Mouse (Mus musculus) CH12.LX (cell line): Measurements from ENCODE around the gene Ppp2r5c. TPM values are rescaled to one million over a fixed set of nuclear protein-coding genes. Genes with fewer than 3 reads are reported as not detected.

Experiments used
- DNase-seq: peaks from one replicate; pipeline ENCODE4 v3.0.0-alpha.2; 2013; ENCODE audit errors: extremely low read depth
- H3K27ac ChIP-seq: 2 replicates; pipeline ENCODE4 v1.5.1; 2012; ENCODE audit warnings: low read depth, mild to moderate bottlenecking, control low read depth, moderate library complexity; ENCODE audit not compliant: insufficient read depth
- H3K27me3 ChIP-seq: replicated peaks from 2 replicates; pipeline ENCODE3; 2012; ENCODE audit warnings: inconsistent platforms
- H3K36me3 ChIP-seq, 2 experiments: replicated peaks in 1 of 2; 2 replicates each; pipeline versions ENCODE3 to v1.6.1; 2012; ENCODE audit warnings: inconsistent platforms in 1 of 2, low read length in 1 of 2, mild to moderate bottlenecking in 1 of 2, mixed read lengths in 1 of 2, moderate library complexity in 1 of 2; ENCODE audit not compliant: control insufficient read depth in 1 of 2, insufficient read depth in 1 of 2
- H3K4me1 ChIP-seq, 2 experiments: 2 replicates each; pipeline ENCODE4 v1.6.1; 2012; ENCODE audit warnings: inconsistent platforms in 1 of 2, moderate library complexity in 1 of 2; ENCODE audit not compliant: insufficient read depth in 2 of 2, control insufficient read depth in 1 of 2
- H3K4me2 ChIP-seq: 2 replicates; pipeline ENCODE4 v1.6.1; 2012; ENCODE audit warnings: low read depth, mild to moderate bottlenecking, control low read depth; ENCODE audit not compliant: poor library complexity, insufficient read depth, severe bottlenecking
- H3K4me3 ChIP-seq, 3 experiments: fragments of 150-350 bp in 1 of 3; sonication (generic) in 1 of 3; replicated peaks in 1 of 3; 2 replicates each; pipeline versions ENCODE3 to v1.5.1; 2011 to 2012; ENCODE audit warnings: low read depth in 2 of 3, low read length in 2 of 3, mild to moderate bottlenecking in 2 of 3, moderate library complexity in 2 of 3, control low read depth in 1 of 3, improper control_type of control experiment in 1 of 3, inconsistent platforms in 1 of 3, mixed read lengths in 1 of 3; ENCODE audit not compliant: poor library complexity in 1 of 3
- H3K79me2 ChIP-seq: replicated peaks from 2 replicates; pipeline ENCODE4 v1.6.1; 2012; ENCODE audit warnings: mild to moderate bottlenecking, moderate library complexity; ENCODE audit not compliant: control insufficient read depth, poor library complexity, insufficient read depth, severe bottlenecking; ENCODE audit errors: extremely low read depth
- H3K9ac ChIP-seq: 2 replicates; pipeline ENCODE4 v1.6.1; 2012; ENCODE audit warnings: low read depth, mild to moderate bottlenecking, control low read depth, moderate library complexity; ENCODE audit not compliant: insufficient read depth
- H3K9me3 ChIP-seq: replicated peaks from 2 replicates; pipeline ENCODE3; 2012; ENCODE audit warnings: low read length, inconsistent platforms, mixed read lengths
- CTCF ChIP-seq, 2 experiments: IDR thresholded peaks in 1 of 2; conservative IDR thresholded peaks in 1 of 2; 2 replicates each; pipeline ENCODE4 v1.5.1; 2011 to 2012; ENCODE audit warnings: low read depth in 2 of 2, low read length in 2 of 2, improper control_type of control experiment in 1 of 2, inconsistent platforms in 1 of 2, mild to moderate bottlenecking in 1 of 2, moderate library complexity in 1 of 2
- ELF1 ChIP-seq: IDR thresholded peaks from 2 replicates; pipeline ENCODE4 v1.6.1; 2014; ENCODE audit warnings: low read depth, mild to moderate bottlenecking, inconsistent platforms, low read length, improper control_type of control experiment
- HCFC1 ChIP-seq: IDR thresholded peaks from 2 replicates; pipeline ENCODE4 v1.6.1; 2012; ENCODE audit warnings: low read depth, mild to moderate bottlenecking, inconsistent platforms, low read length, improper control_type of control experiment
- IRF4 ChIP-seq: IDR thresholded peaks from 2 replicates; pipeline ENCODE4 v1.6.1; 2014; ENCODE audit warnings: low read depth, mild to moderate bottlenecking, inconsistent platforms, low read length, improper control_type of control experiment
- MAX ChIP-seq: IDR thresholded peaks from 2 replicates; pipeline ENCODE4 v1.6.1; 2011; ENCODE audit warnings: low read length, improper control_type of control experiment
- MXI1 ChIP-seq: IDR thresholded peaks from 2 replicates; pipeline ENCODE4 v1.6.1; 2011; ENCODE audit warnings: mild to moderate bottlenecking, low read depth, low read length, improper control_type of control experiment
- MYC ChIP-seq: IDR thresholded peaks from 2 replicates; pipeline ENCODE4 v1.6.1; 2011; ENCODE audit warnings: low read depth, mild to moderate bottlenecking, improper control_type of control experiment, low read length
- NELFE ChIP-seq: IDR thresholded peaks from 2 replicates; pipeline ENCODE4 v1.6.1; 2011; ENCODE audit warnings: low read depth, low read length, improper control_type of control experiment
- NRF1 ChIP-seq: IDR thresholded peaks from 2 replicates; pipeline ENCODE4 v1.6.1; 2014; ENCODE audit warnings: low read depth, mild to moderate bottlenecking, inconsistent platforms, low read length, improper control_type of control experiment, moderate library complexity
- POLR2A ChIP-seq: IDR thresholded peaks from 2 replicates; pipeline ENCODE4 v1.6.1; 2011; ENCODE audit warnings: low read depth, mild to moderate bottlenecking, improper control_type of control experiment, low read length
- SIN3A ChIP-seq: IDR thresholded peaks from 2 replicates; pipeline ENCODE4 v1.6.1; 2012; ENCODE audit warnings: low read length, improper control_type of control experiment, inconsistent platforms
- TBP ChIP-seq: conservative IDR thresholded peaks from 2 replicates; pipeline ENCODE4 v1.6.1; 2011; ENCODE audit warnings: low read depth, low read length, improper control_type of control experiment
- TCF12 ChIP-seq: IDR thresholded peaks from 2 replicates; pipeline ENCODE4 v1.6.1; 2014; ENCODE audit warnings: low read depth, mild to moderate bottlenecking, inconsistent platforms, low read length, improper control_type of control experiment
- UBTF ChIP-seq: IDR thresholded peaks from 2 replicates; pipeline ENCODE4 v1.6.1; 2012; ENCODE audit warnings: low read depth, mild to moderate bottlenecking, inconsistent platforms, low read length, improper control_type of control experiment, moderate library complexity
- USF2 ChIP-seq: conservative IDR thresholded peaks from 2 replicates; pipeline ENCODE4 v1.6.1; 2011; ENCODE audit warnings: low read depth, low read length, improper control_type of control experiment
- dilution Hi-C: fragments of 300-500 bp; cut with MboI; formaldehyde crosslinking; loops from 2 replicates; pipeline ENCODE4 v1.14.3; 2020; ENCODE audit warnings: low sequenced_read_pairs; ENCODE audit not compliant: extremely low pct_unique_long_range_greater_than_20kb, extremely low pct_ligation_motif_present
- in situ Hi-C: fragments of 300-500 bp; cut with MboI; formaldehyde crosslinking; loops from 3 replicates; pipeline ENCODE4 v1.14.3; 2019; ENCODE audit warnings: low sequenced_read_pairs, low pct_ligation_motif_present, low pct_unique_long_range_greater_than_20kb, mixed read lengths
- polyA plus RNA-seq: library from polyadenylated mRNA; unstranded; fragments of >175 nt; gene quantifications from 2 replicates; pipeline ENCODE4 v1.2.1, GENCODE M21; 2012; ENCODE audit warnings: low read depth; ENCODE audit not compliant: insufficient read length
- total RNA-seq, 2 experiments: library from RNA; depleted of rRNA; stranded (reverse); fragments of 300-350 nt in 1 of 2; fragments of >200 nt in 1 of 2; gene quantifications; 2 replicates each; pipeline ENCODE4 v1.2.3; 2012 to 2014

The Ppp2r5c gene
- total and polyA plus RNA-seq, 3 experiments = 71.6 to 111 (median 97.7) TPM

GRCm38 (mm10) chr12:110498283-110499224, 51.6 kb downstream of the Ppp2r5c start:
- in situ Hi-C loops = no loop called here
- peak; percentile 45 for DNase-seq
- H3K4me3 ChIP-seq = peak overlapping the region; percentile 38 to 61 (median 49)
- peak overlapping the region; percentile 70 for H3K9ac ChIP-seq
- no peaks in the 10 kb centered on the region for H3K27me3 ChIP-seq
- H3K4me1 ChIP-seq = peaks cover 22 to 72% of the 10 kb centered on the region in 2 experiments
- H3K27ac ChIP-seq = peak overlapping the region; percentile 81
- peaks cover 84% of the 10 kb centered on the region for H3K79me2 ChIP-seq
- H3K36me3 ChIP-seq = peaks cover 0 to 32% of the 10 kb centered on the region in 2 experiments
- no peak for TF ChIP-seq ELF1
- no peak for TF ChIP-seq HCFC1
- 0 out of 2 replicates have a peak, but pooled peaks have one; percentile 36 for TF ChIP-seq TBP
- peak; percentile 54 for TF ChIP-seq MAX
- peak; percentile 77 for TF ChIP-seq MYC
- peak; percentile 43 for TF ChIP-seq SIN3A
- 0 out of 2 replicates have a peak, but pooled peaks have one; percentile 10 for TF ChIP-seq TCF12
- TF ChIP-seq IRF4 = 0 out of 2 replicates have a peak, but pooled peaks have one; percentile 18
- TF ChIP-seq MXI1 = peak; percentile 67; the same call in 1 of the 2 replicates
- no peak for TF ChIP-seq USF2
- TF ChIP-seq, all 38 proteins: peak for 7
- dilution Hi-C loops = no loop called here
- H3K9me3 ChIP-seq = no peaks in the 10 kb centered on the region
- peak overlapping the region; percentile 92 for H3K4me2 ChIP-seq

DNA sequence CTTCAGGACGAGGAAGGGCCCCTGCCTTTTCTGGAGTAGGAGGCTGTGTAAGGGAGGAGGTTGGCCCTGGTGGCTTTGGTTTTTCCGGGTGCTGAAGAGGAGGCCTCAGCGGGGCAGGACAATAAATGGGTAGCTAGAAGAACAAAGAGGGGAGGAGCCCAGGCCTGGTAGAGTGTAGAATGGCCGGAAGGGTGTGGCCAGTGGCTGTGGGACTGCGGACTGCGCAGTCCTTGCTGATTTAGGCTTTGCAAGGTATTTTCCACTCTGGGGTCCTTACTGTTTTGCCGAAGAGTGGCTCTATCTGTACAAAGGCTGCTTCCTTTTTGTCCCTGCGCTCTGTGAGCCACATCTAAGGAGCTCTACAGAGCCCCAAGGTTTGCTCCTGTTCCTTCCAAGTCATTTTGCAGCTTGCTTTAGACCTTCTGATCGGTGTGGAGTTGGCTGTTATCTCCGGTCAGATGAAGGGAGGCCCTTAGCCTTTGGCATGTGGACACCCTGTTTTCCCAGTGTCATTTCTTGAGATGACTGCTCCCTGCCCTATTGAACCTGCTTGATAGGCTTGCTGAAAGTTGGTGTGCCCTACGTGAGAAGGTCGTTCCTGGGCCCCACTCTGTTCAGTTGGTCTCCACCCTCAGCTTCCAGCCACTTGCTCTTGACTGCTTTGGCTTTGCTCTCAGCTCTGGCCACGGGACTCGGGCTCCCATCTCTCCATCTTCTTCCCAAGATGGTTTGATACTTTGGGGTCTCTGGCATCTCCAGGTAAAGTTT, 52.5 kb downstream of the Ppp2r5c start:
- dilution Hi-C loops = no loop called here
- Histone ChIP-seq H3K4me2 (peak overlapping the region; percentile 92), H3K27me3 (no peaks in the 10 kb centered on the region), H3K4me3 (peak overlapping the region; percentile 38 to 62 (median 61)), H3K9ac (peak overlapping the region; percentile 70), H3K79me2 (peaks cover 83% of the 10 kb centered on the region), H3K27ac (peak overlapping the region; percentile 81), H3K4me1 (peaks cover 28 to 72% of the 10 kb centered on the region in 2 experiments)
- DNase-seq = peak; percentile 59
- in situ Hi-C loops = no loop called here
- TF ChIP-seq NRF1 = peak; percentile 61; the same call in 1 of the 2 replicates
- TF ChIP-seq POLR2A = peak; percentile 56
- TF ChIP-seq ELF1 = peak; percentile 73
- TF ChIP-seq UBTF = no peak
- 0 out of 2 replicates have a peak, but pooled peaks have one; percentile 20 for TF ChIP-seq NELFE
- TF ChIP-seq CTCF (conservative IDR thresholded peaks at IDR 0.05 in 1 of 2, IDR thresholded peaks at IDR 0.05 in 1 of 2; ENCODE audit: low read depth in 2 of 2, low read length in 2 of 2) = no peak
- TF ChIP-seq, all 38 proteins: peak for 4
- Histone ChIP-seq H3K9me3 (no peaks in the 10 kb centered on the region), H3K36me3 (peaks cover 0 to 28% of the 10 kb centered on the region in 2 experiments)
